Mouse (Mus musculus) hindbrain, embryonic 12.5 days (tissue): ENCODE results near the gene Clpb. TPM values are rescaled to one million over a fixed set of nuclear protein-coding genes. Genes with fewer than 3 reads are reported as not detected.

ENCODE experiments used
- ATAC-seq: fragments of 200-750 bp; cut with Nextera tagmentation; 2 replicates; pipeline ENCODE4 v1.8.0; 2017; ENCODE audit warnings: moderate TSS enrichment; ENCODE audit not compliant: low FRiP score
- H3K27ac ChIP-seq: fragments of 300-500 bp; sonication (generic); 2 replicates; pipeline ENCODE4 v1.5.1; 2016; ENCODE audit warnings: mild to moderate bottlenecking
- H3K27me3 ChIP-seq: fragments of 300-500 bp; sonication (generic); 2 replicates; pipeline ENCODE4 v1.6.1; 2016; ENCODE audit warnings: mild to moderate bottlenecking
- H3K36me3 ChIP-seq: fragments of 300-500 bp; sonication (generic); 2 replicates; pipeline ENCODE4 v1.6.1; 2016; ENCODE audit warnings: mild to moderate bottlenecking
- H3K4me1 ChIP-seq: fragments of 300-500 bp; sonication (generic); 2 replicates; pipeline ENCODE4 v1.6.1; 2016
- H3K4me2 ChIP-seq: fragments of 300-500 bp; sonication (generic); replicated peaks from 2 replicates; pipeline ENCODE4 v1.6.1; 2016; ENCODE audit warnings: mild to moderate bottlenecking
- H3K4me3 ChIP-seq: fragments of 300-500 bp; sonication (generic); 2 replicates; pipeline ENCODE4 v1.5.1; 2016; ENCODE audit warnings: mild to moderate bottlenecking
- H3K9ac ChIP-seq: fragments of 300-500 bp; sonication (generic); 2 replicates; pipeline ENCODE4 v1.6.1; 2016; ENCODE audit warnings: mild to moderate bottlenecking, moderate library complexity
- H3K9me3 ChIP-seq: fragments of 300-500 bp; sonication (generic); replicated peaks from 2 replicates; pipeline ENCODE4 v1.6.1; 2016; ENCODE audit warnings: mild to moderate bottlenecking
- WGBS: fragments of 180-500 bp; shearing (Covaris S2); methylation state at CpG from one replicate; pipeline ENCODE4 v1.1.7; 2016; 5-methylcytosine and 5-hydroxymethylcytosine counted together
- polyA plus RNA-seq: library from polyadenylated mRNA; unstranded; fragments of >200 nt; fragmentation: Nextera tagmentation; extraction: Ambion mirVana; gene quantifications from 2 replicates; pipeline ENCODE4 v1.2.1, GENCODE M21; 2016

Gene Clpb
- polyA plus RNA-seq, 1 experiment from 2014 or later = 38.4 TPM

- no peak overlapping the region for H3K9ac ChIP-seq
- peaks cover 7% of the 10 kb centered on the region; the same call in 1 of the 2 replicates for H3K36me3 ChIP-seq
- no peaks in the 10 kb centered on the region for H3K9me3 ChIP-seq
- H3K4me1 ChIP-seq = peaks cover 25% of the 10 kb centered on the region
- 58% methylated on average over 8 of the region's 8 CpGs for WGBS
- no peaks in the 10 kb centered on the region for H3K27me3 ChIP-seq
- no peak overlapping the region for H3K27ac ChIP-seq
- no peak overlapping the region for H3K4me3 ChIP-seq
- no peak overlapping the region for H3K4me2 ChIP-seq
- no peak for ATAC-seq
These were observed 109.3 kb downstream of the Clpb start for GRCm38 (mm10) chr7:101772687-101773086.

- no peaks in the 10 kb centered on the region for H3K27me3 ChIP-seq
- no peak overlapping the region for H3K9ac ChIP-seq
- peaks cover 11% of the 10 kb centered on the region for H3K4me1 ChIP-seq
- no peaks in the 10 kb centered on the region for H3K9me3 ChIP-seq
- ATAC-seq = no peak
- WGBS = 95% methylated on average over 1 of the region's 1 CpGs
- peaks cover 33% of the 10 kb centered on the region for H3K36me3 ChIP-seq
- no peak overlapping the region for H3K4me3 ChIP-seq
- H3K4me2 ChIP-seq = no peak overlapping the region
- H3K27ac ChIP-seq = no peak overlapping the region
These were observed 113.6 kb downstream of the Clpb start for GRCm38 (mm10) chr7:101777053-101777452.

DNA sequence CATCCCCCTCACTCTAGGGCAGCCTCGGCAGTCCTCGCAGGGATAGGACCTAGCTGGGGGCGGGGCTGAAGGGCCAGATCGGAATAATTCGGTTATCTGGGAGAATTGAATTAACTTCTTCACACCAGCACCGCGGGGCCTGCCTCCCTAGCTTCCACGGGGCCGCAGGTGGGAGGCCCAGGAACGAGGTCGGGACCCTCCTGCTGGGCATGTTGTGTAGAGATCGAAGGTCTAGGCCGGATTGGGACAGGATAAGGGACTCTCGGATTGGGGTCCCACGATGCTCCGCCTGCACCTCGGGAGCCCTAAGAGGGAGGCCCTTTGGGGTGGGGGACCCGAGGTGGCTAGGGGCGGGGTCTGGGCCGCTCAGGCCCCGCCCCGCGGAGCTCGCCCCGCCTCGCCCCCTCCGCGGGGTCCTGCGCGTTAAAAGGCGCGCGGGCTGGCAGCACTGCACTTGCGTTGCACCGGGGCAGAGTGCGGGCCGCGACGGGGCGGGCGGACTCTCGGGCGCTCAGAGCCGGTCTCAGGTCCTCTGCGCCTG lies 154.5 kb downstream of the Clpb start, which contains the start of gene Phox2a:
TSS of gene Phox2a (plus strand) at position 453 of the 541 bp plus-strand sequence.
- Histone ChIP-seq H3K4me2 (peak within 1 kb of the TSS; percentile 50), H3K27ac (no peak within 1 kb of the TSS), H3K4me3 (peak within 1 kb of the TSS; percentile 32), H3K27me3 (peaks cover 69% of the 10 kb centered on the region), H3K9me3 (no peaks in the 10 kb centered on the region), H3K4me1 (peaks cover 30% of the 10 kb centered on the region), H3K36me3 (no peaks in the 10 kb centered on the region), H3K9ac (peak within 1 kb of the TSS; percentile 46)
- peak; percentile 52; the same call in 1 of the 2 replicates for ATAC-seq
- WGBS = 1% methylated on average over 44 of the region's 45 CpGs

DNA sequence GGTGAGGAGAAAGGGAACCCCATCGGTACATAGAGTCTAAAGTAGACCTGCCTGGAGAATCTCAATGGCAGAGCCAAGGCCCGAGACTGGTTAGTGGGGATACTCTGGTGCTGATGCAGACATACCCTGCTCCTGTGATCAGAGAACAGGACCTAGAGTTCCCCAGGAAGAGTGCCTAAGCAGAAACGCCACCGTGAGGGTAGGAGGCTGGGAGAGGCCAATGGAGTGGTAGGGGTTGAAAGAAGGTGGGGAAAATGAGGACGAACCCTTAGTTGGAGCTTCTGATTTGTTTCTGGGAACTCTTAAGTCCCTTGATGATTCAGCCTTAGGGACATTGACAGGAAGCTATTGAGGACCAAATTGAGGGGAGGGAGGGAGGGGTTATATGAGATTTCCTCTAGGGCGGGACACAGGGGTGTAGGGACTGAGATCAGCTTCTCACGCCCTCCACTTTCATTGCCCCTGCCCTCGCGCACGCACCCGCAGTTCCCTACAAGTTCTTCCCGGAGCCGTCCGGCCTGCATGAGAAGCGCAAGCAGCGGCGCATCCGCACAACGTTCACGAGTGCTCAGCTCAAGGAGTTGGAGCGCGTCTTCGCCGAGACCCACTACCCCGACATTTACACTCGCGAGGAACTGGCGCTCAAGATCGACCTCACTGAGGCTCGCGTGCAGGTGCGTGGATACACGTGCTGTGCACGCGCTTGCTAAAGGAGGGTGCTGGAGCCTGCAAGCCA lies 157.0 kb downstream of the Clpb start:
- Histone ChIP-seq H3K4me2 (peak overlapping the region; percentile 69), H3K4me3 (peak overlapping the region; percentile 38), H3K4me1 (peaks cover 30% of the 10 kb centered on the region), H3K36me3 (peaks cover 9% of the 10 kb centered on the region), H3K9me3 (no peaks in the 10 kb centered on the region), H3K27me3 (peaks cover 84% of the 10 kb centered on the region), H3K9ac (no peak overlapping the region), H3K27ac (no peak overlapping the region)
- ATAC-seq = no peak
- WGBS = 3% methylated on average over 35 of the region's 35 CpGs

DNA sequence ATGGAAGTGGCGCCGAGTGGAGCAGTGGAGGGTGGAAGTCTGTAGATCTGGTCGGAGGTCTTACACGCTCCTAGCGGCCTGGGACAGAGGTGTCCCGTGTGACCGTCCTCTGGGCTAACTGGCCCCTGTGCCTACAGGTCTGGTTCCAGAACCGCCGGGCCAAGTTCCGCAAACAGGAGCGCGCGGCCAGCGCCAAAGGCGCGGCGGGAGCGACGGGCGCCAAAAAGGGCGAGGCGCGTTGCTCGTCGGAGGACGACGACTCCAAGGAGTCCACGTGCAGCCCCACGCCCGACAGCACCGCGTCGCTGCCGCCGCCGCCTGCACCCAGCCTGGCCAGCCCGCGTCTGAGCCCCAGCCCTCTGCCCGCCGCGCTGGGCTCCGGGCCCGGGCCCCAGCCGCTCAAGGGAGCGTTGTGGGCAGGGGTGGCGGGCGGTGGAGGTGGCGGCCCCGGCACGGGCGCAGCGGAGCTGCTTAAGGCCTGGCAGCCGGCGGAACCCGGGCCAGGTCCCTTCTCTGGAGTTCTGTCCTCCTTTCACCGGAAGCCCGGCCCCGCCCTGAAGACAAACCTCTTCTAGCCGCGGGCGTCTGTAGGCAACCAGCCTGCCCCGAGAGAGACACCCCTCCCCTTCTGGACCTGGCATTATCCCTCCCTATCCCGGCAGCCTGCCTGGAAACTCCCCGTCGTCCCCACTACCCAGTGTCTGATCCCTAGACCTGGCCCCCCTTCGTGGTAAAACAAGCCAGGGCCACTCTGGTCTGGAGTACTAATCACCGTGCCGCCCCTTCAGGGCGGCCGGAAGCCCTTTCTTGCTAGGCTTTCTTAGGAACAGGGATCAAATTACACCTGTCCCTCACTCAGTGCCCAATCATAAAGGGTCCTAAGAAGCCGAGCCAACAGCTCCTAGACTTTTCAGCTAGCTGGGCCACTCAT lies 158.4 kb downstream of the Clpb start:
- Histone ChIP-seq H3K27ac (no peak overlapping the region), H3K9ac (peak overlapping the region; percentile 47), H3K4me2 (peak overlapping the region; percentile 69), H3K36me3 (peaks cover 23% of the 10 kb centered on the region), H3K27me3 (peaks cover 76% of the 10 kb centered on the region), H3K9me3 (no peaks in the 10 kb centered on the region), H3K4me1 (peaks cover 30% of the 10 kb centered on the region), H3K4me3 (peak overlapping the region; percentile 38)
- under 1% methylated on average over 70 of the region's 71 CpGs for WGBS
- peak; percentile 57 for ATAC-seq

GRCm38 (mm10) chr7:101822836-101823757 lies 159.7 kb downstream of the Clpb start:
- Histone ChIP-seq H3K4me3 (no peak overlapping the region), H3K9ac (no peak overlapping the region), H3K27me3 (peaks cover 63% of the 10 kb centered on the region), H3K9me3 (no peaks in the 10 kb centered on the region), H3K27ac (no peak overlapping the region), H3K4me1 (peaks cover 25% of the 10 kb centered on the region), H3K36me3 (peaks cover 35% of the 10 kb centered on the region), H3K4me2 (no peak overlapping the region)
- 31% methylated on average over 27 of the region's 32 CpGs for WGBS
- peak; percentile 26; the same call in 1 of the 2 replicates for ATAC-seq

DNA sequence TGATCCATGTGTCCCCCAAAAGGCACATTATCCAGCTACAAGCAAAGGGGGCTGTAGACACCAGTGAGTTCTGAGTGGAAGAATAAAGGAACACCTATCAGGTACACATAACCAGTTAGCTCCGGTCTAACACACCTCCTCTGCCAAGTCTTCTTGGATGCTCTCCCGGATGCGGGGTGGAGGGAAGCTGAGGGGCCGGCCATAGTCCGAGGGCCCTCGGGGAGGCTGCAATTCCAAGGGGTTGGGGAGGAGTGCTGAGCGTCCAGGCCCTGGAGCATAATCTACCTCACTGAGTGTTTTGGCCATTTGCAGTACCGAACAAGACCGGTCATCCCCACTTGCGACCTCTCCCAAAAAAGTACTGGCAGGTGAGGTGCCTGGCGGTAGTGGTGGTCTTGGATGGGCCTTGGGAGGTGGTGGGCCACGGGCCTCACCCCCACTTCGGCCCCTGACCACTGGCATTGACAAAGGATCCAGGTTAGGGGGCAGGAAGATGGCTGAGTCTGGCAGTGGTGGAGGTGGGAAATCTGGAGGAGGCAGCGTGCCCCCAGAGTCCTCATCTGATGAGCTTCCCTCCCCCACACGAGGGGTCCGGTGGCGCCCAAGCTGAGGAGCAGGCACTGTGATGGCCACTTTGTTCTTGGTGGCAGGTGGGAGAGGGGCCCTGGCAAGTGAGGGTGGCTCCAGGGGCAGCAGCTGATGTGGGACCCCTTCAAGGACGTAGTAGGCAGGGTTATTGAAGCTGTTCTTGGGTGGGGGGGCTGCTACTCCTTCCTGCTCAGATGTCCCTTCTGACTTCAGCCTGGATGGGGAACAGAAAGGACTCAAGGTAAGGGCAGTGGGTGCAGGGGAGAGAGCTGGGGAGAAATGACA lies 160.6 kb downstream of the Clpb start:
- WGBS = 84% methylated on average over 18 of the region's 18 CpGs
- no peak overlapping the region for H3K9ac ChIP-seq
- H3K27ac ChIP-seq = no peak overlapping the region
- H3K9me3 ChIP-seq = no peaks in the 10 kb centered on the region
- H3K4me1 ChIP-seq = peaks cover 20% of the 10 kb centered on the region
- H3K27me3 ChIP-seq = peaks cover 54% of the 10 kb centered on the region
- H3K4me2 ChIP-seq = no peak overlapping the region
- H3K4me3 ChIP-seq = no peak overlapping the region
- H3K36me3 ChIP-seq = peaks cover 44% of the 10 kb centered on the region
- ATAC-seq = no peak

DNA sequence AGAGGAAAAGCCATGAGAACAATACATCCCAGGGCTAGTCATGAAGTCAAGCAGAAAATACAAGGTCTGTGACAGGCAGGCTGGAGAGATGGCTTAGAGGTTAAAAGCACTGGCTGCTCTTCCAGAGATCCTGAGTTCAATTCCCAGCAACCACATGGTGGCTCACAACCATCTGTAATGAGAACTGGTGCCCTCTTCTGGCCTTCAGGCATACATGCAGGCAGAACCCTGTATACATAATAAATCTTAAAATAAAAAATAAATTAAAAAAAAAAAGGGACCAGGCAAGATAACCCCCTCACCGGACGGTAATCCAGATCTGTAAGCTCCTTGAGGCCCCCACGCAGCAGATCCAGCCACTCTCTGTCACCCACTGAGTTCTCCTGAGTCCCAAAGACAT lies 166.9 kb downstream of the Clpb start:
- Histone ChIP-seq H3K27ac (no peak overlapping the region), H3K9me3 (no peaks in the 10 kb centered on the region), H3K36me3 (peaks cover 77% of the 10 kb centered on the region), H3K4me1 (peaks cover 20% of the 10 kb centered on the region), H3K9ac (no peak overlapping the region), H3K4me3 (no peak overlapping the region), H3K27me3 (no peaks in the 10 kb centered on the region), H3K4me2 (no peak overlapping the region)
- WGBS = 93% methylated on average over 3 of the region's 3 CpGs
- ATAC-seq = no peak

DNA sequence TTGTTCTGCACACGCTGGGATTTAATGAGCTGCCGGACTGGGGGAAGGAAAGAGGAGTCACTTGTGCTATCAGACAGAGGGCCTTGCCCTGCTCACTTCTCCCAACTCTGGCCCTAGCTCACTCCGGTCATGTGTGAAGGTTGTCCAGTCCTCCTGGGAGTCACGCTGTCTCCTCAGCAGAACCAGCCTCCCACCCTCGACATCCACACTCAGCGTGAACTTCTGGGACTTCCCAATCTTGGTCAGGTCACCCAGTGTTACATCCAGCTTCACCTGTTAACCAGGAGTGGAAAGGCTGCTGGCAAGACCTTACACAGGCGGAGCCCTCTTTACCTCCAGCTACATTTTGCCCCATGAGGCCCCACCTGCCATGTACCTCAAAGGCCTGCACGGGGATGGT lies 168.0 kb downstream of the Clpb start:
- peaks cover 67% of the 10 kb centered on the region for H3K36me3 ChIP-seq
- no peak overlapping the region for H3K4me2 ChIP-seq
- 96% methylated on average over 8 of the region's 8 CpGs for WGBS
- peaks cover 25% of the 10 kb centered on the region for H3K4me1 ChIP-seq
- no peak overlapping the region for H3K4me3 ChIP-seq
- H3K27me3 ChIP-seq = no peaks in the 10 kb centered on the region
- H3K9ac ChIP-seq = no peak overlapping the region
- H3K9me3 ChIP-seq = no peaks in the 10 kb centered on the region
- no peak for ATAC-seq
- no peak overlapping the region for H3K27ac ChIP-seq

DNA sequence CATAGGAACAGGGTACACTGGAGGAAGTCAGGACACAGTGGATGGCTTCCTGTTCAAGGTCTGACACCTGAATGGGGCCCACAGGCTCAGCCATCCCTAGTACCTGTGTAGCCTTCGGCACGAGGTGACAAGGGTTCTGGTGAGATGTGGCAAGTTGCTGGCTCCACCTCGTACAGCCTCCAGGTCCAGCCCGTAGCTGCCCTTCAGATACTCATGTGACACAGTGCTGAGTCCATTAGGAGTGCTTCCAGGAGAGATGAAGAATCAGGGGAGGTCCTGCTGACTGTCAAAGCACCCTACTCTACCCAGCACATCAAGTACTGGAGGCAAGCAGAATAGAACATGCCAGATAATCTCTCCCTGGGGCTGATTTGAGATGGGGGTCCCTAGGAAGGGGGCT lies 168.9 kb downstream of the Clpb start:
- peaks cover 28% of the 10 kb centered on the region for H3K4me1 ChIP-seq
- no peak overlapping the region for H3K27ac ChIP-seq
- H3K36me3 ChIP-seq = peaks cover 57% of the 10 kb centered on the region
- no peak overlapping the region for H3K4me2 ChIP-seq
- no peak overlapping the region for H3K9ac ChIP-seq
- H3K27me3 ChIP-seq = no peaks in the 10 kb centered on the region
- H3K4me3 ChIP-seq = no peak overlapping the region
- no peak for ATAC-seq
- H3K9me3 ChIP-seq = no peaks in the 10 kb centered on the region
- 95% methylated on average over 4 of the region's 4 CpGs for WGBS

DNA sequence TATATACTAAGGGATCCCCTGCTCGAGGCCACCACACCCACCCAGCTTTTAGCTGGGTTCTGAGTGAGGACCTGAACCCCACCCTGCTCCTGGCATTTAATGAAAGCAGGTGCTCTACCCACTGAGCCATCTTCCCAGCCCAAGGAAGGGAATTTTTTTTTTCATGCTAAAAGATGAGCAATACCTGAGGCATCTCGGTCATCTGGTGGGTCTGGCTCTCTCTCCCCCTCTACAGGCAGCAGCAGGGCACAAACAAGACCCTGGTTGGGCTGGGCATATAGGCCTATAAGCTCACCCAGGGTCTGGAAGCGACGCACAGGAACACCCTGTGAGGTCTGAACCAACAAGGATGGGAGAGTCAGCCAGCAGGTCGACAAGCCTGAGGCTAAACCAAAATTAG lies 169.9 kb downstream of the Clpb start:
- 74% methylated on average over 5 of the region's 5 CpGs for WGBS
- H3K9ac ChIP-seq = no peak overlapping the region
- H3K27me3 ChIP-seq = no peaks in the 10 kb centered on the region
- no peak for ATAC-seq
- peaks cover 31% of the 10 kb centered on the region for H3K4me1 ChIP-seq
- no peak overlapping the region for H3K4me3 ChIP-seq
- H3K4me2 ChIP-seq = no peak overlapping the region
- H3K9me3 ChIP-seq = no peaks in the 10 kb centered on the region
- H3K27ac ChIP-seq = no peak overlapping the region
- H3K36me3 ChIP-seq = peaks cover 48% of the 10 kb centered on the region
